Mouse (Mus musculus) thymus, adult 2 months (tissue): ENCODE results near the gene Cd300c. TPM values are rescaled to one million over a fixed set of nuclear protein-coding genes. Genes with fewer than 3 reads are reported as not detected.

Experiments
- DNase-seq: peaks from one replicate; pipeline ENCODE4 v3.0.0; 2021
- H3K27ac ChIP-seq: fragments of 200-500 bp; 2 replicates; pipeline ENCODE4 v1.5.1; 2012; ENCODE audit warnings: low read length, control low read depth; ENCODE audit not compliant: control insufficient read depth, insufficient read depth
- H3K27me3 ChIP-seq: fragments of 200-500 bp; 2 replicates; pipeline ENCODE4 v1.6.1; 2012; ENCODE audit warnings: mild to moderate bottlenecking, low read length, moderate library complexity, mixed read lengths; ENCODE audit not compliant: control insufficient read depth, insufficient read depth
- H3K36me3 ChIP-seq: fragments of 200-500 bp; 2 replicates; pipeline ENCODE4 v1.6.1; 2012; ENCODE audit warnings: mild to moderate bottlenecking, low read length, moderate library complexity; ENCODE audit not compliant: control insufficient read depth, insufficient read depth
- H3K4me1 ChIP-seq: fragments of 200-500 bp; replicated peaks from 2 replicates; pipeline ENCODE4 v1.6.1; 2012; ENCODE audit warnings: low read length; ENCODE audit not compliant: control insufficient read depth, insufficient read depth
- H3K4me3 ChIP-seq: fragments of 200-500 bp; 2 replicates; pipeline ENCODE4 v1.5.1; 2012; ENCODE audit warnings: mild to moderate bottlenecking, low read length, control low read depth, moderate library complexity; ENCODE audit not compliant: control insufficient read depth, insufficient read depth
- CTCF ChIP-seq: fragments of 200-500 bp; IDR thresholded peaks from 2 replicates; pipeline ENCODE4 v1.5.1; 2012; ENCODE audit warnings: mild to moderate bottlenecking, control low read depth, low read length, moderate library complexity, borderline replicate concordance; ENCODE audit not compliant: control insufficient read depth, poor library complexity, insufficient read depth; ENCODE audit errors: extremely low read depth
- POLR2A ChIP-seq: fragments of 200-500 bp; IDR thresholded peaks from 2 replicates; pipeline ENCODE4 v1.6.1; 2012; ENCODE audit warnings: mild to moderate bottlenecking, low read length, control low read depth, moderate library complexity; ENCODE audit not compliant: control insufficient read depth, poor library complexity, insufficient read depth; ENCODE audit errors: extremely low read depth
- WGBS: fragments of 180-500 bp; shearing (Covaris S2); methylation state at CpG from one replicate; pipeline ENCODE4 v1.1.7; 2018; 5-methylcytosine and 5-hydroxymethylcytosine counted together
- polyA plus RNA-seq: library from polyadenylated mRNA; depleted of rRNA; stranded (reverse); fragments of >200 nt; gene quantifications from 2 replicates; pipeline ENCODE4 v1.2.3, GENCODE M21; 2012

The Cd300c gene
- polyA plus RNA-seq, 1 experiment: 5.8 TPM

DNA sequence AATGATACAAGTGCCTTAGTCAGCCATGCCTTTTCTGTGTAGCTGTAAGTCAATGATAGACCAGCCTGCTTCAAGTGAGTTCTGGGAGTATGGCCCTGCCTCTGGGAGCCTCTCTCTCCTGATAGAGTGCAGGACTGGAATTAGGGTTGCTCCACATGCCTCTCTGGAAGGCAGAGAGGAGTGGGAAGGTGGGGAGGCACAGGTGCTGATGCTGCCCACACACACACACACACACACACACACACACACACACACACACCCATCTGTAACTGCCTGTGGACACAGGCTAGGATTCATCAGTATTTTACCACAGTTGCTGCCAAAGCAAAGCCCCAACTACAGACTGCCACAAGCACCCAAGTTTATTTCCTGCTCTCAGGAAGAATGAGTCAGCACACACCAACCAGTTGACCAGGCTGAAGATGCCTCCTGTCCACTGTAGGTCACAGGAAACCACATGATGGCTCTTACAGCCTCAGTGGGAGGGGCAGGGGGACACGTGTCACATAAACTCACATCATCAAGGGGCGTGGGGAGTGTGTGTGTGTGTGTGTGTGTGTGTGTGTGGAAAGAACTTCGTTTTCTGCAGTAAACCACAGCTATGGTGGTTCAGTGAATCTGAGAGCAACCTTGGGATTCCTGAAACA is 3.7 kb downstream of the Cd300c start:
- no peak overlapping the region for H3K4me3 ChIP-seq
- no peak for DNase-seq
- TF ChIP-seq POLR2A: no peak
- TF ChIP-seq CTCF: no peak
- no peak overlapping the region for H3K27ac ChIP-seq
- WGBS: 9% methylated on average over 3 of the region's 3 CpGs
- H3K36me3 ChIP-seq: no peaks in the 10 kb centered on the region
- H3K4me1 ChIP-seq: no peaks in the 10 kb centered on the region
- no peaks in the 10 kb centered on the region for H3K27me3 ChIP-seq

GRCm38 (mm10) chr11:114960369-114960768 is 8.6 kb downstream of the Cd300c start:
- Histone ChIP-seq H3K4me1 (no peaks in the 10 kb centered on the region), H3K4me3 (no peak overlapping the region), H3K27ac (no peak overlapping the region), H3K27me3 (no peaks in the 10 kb centered on the region), H3K36me3 (no peaks in the 10 kb centered on the region)
- 15% methylated on average over 1 of the region's 1 CpGs for WGBS
- DNase-seq: no peak
- TF ChIP-seq POLR2A: no peak
- TF ChIP-seq CTCF: no peak

- no peak within 1 kb of the TSS for H3K4me3 ChIP-seq
- H3K27me3 ChIP-seq: no peaks in the 10 kb centered on the region
- no peaks in the 10 kb centered on the region for H3K36me3 ChIP-seq
- TF ChIP-seq CTCF (no peak), POLR2A (no peak)
- no peak within 1 kb of the TSS for H3K27ac ChIP-seq
- no peak for DNase-seq
- no peaks in the 10 kb centered on the region for H3K4me1 ChIP-seq
- WGBS: 13% methylated on average over 6 of the region's 6 CpGs
Measured at GRCm38 (mm10) chr11:114934144-114934543, 34.8 kb downstream of the Cd300c start, which contains the start of gene Cd300lb. TSS of gene Cd300lb (minus strand) at chr11:114934386.

- WGBS: 55% methylated on average over 4 of the region's 4 CpGs
- no peaks in the 10 kb centered on the region for H3K36me3 ChIP-seq
- no peak overlapping the region for H3K4me3 ChIP-seq
- TF ChIP-seq POLR2A (no peak), CTCF (no peak)
- H3K27me3 ChIP-seq: no peaks in the 10 kb centered on the region
- no peaks in the 10 kb centered on the region for H3K4me1 ChIP-seq
- no peak for DNase-seq
- H3K27ac ChIP-seq: no peak overlapping the region
Measured at GRCm38 (mm10) chr11:114933591-114933990, 35.4 kb downstream of the Cd300c start.

GRCm38 (mm10) chr11:114931041-114931440 is 37.9 kb downstream of the Cd300c start:
- H3K4me3 ChIP-seq: no peak overlapping the region
- H3K36me3 ChIP-seq: no peaks in the 10 kb centered on the region
- no peak for DNase-seq
- no peak for TF ChIP-seq POLR2A
- no peak for TF ChIP-seq CTCF
- H3K27ac ChIP-seq: no peak overlapping the region
- WGBS: 48% methylated on average over 5 of the region's 5 CpGs
- H3K27me3 ChIP-seq: no peaks in the 10 kb centered on the region
- no peaks in the 10 kb centered on the region for H3K4me1 ChIP-seq

- Histone ChIP-seq H3K4me1 (no peaks in the 10 kb centered on the region), H3K36me3 (no peaks in the 10 kb centered on the region), H3K27ac (no peak overlapping the region), H3K4me3 (no peak overlapping the region), H3K27me3 (no peaks in the 10 kb centered on the region)
- no peak for TF ChIP-seq POLR2A
- no peak for TF ChIP-seq CTCF
- 84% methylated on average over 2 of the region's 2 CpGs for WGBS
- no peak for DNase-seq
Measured at GRCm38 (mm10) chr11:114929581-114929980, 39.4 kb downstream of the Cd300c start.

GRCm38 (mm10) chr11:114923961-114924360 is 45.0 kb downstream of the Cd300c start:
- no peak overlapping the region for H3K27ac ChIP-seq
- peak; percentile 70; the same call in 1 of the 2 replicates for TF ChIP-seq CTCF
- no peak for TF ChIP-seq POLR2A
- H3K4me1 ChIP-seq: no peaks in the 10 kb centered on the region
- H3K36me3 ChIP-seq: no peaks in the 10 kb centered on the region
- DNase-seq: peak; percentile 60
- no peaks in the 10 kb centered on the region for H3K27me3 ChIP-seq
- 68% methylated on average over 4 of the region's 4 CpGs for WGBS
- H3K4me3 ChIP-seq: no peak overlapping the region

DNA sequence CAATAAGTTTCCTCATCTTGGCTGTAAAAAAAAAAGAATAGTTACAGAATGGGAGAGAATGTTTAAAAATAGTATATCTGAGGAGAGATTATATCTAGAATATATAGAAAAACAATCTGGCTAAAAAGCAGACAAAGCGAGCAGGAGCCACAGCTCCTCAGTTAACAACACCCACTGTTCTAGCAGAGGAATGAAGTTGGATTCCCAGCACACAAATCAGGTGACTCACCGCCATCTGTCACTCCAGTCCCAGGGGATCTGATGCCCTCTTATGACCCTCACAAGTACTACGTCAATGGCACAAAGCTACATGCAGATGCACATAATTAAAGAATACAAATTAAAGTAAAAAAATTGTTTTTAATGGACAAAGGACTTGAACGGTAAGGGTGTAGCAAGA is 46.5 kb downstream of the Cd300c start:
- Histone ChIP-seq H3K36me3 (no peaks in the 10 kb centered on the region), H3K27ac (no peak overlapping the region), H3K4me3 (no peak overlapping the region), H3K27me3 (no peaks in the 10 kb centered on the region), H3K4me1 (no peaks in the 10 kb centered on the region)
- DNase-seq: no peak
- WGBS: 95% methylated on average over 4 of the region's 4 CpGs
- no peak for TF ChIP-seq CTCF
- no peak for TF ChIP-seq POLR2A
